Mouse (Mus musculus): ENCODE measurements around the gene Rhox8.
"Not testable (repeated sequence)": the region's sequence is repeated elsewhere in the genome, so short reads cannot be mapped to it uniquely, and the experiment has no call there.

The Rhox8 gene

DNA sequence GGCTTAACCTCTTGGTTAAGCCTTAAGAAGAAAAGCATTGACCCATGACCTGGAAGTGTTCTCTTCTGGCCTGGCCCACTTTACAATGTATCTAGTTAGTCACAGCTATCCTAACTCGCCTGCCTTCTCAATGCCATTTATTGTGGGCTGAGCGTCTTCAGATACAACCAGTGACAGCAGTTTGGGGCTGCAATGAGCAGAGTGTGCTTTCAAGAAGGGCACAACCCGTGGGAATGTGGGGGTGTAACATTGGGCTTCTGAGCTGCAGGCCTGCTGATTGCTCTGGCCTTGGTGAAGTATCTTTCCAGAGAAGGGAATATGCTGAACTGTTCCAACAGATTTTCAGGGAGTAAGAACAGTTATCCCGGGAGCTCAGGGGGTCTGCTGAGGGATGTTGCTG, at the start of gene Rhox8:
Gene Rhox8, minus strand, starts transcription at position 101 of the 400 bp plus-strand sequence.
- no peak for DNase-seq

DNA sequence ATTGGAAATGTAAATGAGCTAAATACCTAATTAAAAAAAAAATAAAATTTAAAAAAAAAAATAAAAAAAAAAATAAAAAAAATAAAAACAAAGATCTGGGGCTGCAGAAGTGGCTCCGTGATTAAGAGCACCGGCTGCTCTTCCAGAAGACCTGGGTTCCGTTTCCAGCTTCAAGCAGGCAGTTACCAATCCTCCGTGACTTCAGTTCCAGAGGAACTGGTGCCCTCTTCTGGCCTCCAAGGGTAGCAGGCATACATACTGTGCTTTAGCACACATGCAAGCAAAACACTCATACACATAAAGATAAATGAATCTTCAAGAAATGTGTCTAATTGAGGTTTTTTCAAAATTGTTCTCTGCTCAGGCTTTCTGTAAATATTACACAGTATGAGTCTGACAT, 37.6 kb upstream of the Rhox8 start:
- no peak for DNase-seq

DNA sequence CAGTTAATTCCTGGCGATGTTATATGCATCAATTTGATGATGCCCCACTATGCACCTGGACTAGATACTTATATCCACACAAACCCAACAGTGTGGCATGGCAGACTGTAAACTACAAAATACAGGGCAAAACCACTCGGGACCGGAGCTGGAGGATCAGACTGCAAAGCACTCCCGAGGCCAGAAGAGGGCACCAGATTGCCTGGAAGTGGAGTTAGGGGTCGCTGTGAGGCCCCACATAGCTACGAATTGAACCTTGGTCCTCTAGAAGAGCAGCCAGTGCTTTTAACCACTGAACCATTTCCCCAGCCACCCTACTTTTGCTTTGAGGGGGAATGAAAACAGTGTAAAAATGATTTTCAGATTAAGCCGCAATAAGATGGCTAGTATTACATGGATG, 29.8 kb upstream of the Rhox8 start:
- no peak for DNase-seq

DNA sequence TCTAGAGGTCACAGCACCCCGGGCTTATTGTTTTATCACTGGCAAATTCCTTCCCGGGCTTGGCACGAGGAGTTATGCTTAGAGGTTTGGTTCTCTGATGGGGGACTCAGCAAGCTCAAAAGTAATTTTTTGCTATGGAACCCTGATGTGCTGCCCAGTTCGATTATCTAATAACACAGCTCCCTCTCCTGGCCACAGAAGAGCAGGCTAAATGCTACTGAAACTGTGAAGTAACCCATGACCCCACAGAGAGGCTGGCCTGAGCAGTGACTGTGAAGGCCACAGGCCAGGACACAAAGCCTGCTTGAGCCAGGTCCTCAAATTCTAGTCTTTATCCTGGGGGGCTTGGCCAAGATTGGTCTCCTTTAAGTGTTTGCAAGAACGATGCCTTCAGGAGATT, 25.0 kb upstream of the Rhox8 start:
- DNase-seq: no peak

DNA sequence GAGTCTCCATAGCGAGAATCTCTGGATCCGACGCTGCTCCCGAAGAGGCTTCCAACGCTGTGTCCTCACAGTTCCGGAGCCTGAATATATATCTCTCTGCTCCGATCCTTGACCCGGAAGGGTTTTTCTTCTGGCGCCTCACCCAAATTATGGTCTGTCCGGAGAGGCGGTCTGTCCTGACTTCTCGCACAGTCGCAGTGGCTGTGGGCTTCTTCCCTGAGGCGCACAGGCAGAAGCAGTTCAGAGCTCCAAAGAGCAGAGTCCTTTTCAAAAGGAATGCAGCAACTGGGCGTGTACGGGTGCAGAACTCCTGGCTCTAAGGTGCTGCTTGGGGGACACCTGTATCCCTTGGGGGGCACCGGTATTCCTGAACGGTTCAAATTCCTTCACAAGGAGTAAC, 22.9 kb upstream of the Rhox8 start, which contains the start of gene Rhox9:
Gene Rhox9, minus strand, starts transcription at position 101 of the 400 bp plus-strand sequence.
- DNase-seq: not testable (repeated sequence)

DNA sequence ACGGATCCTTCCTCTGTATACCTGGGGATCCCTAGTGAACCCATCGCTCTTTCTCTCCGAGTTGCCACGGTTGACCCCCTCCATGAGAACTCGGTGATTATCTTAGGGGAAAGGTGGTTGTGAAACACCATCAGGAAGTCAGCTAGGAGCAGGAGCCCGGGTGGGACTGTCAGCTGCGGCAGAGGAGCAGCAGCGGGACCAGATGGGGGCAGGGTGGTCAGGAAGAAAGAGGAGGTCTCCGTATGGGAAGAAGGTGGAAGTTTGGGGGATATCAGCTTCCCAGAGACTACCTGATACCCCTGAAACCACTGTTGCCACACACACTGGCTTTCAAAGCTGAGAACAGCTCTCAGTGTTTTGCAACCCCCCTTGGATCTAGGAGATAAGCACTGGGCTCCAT, 18.4 kb upstream of the Rhox8 start, which contains the start of gene Rhox7b:
Gene Rhox7b, minus strand, starts transcription at position 101 of the 400 bp plus-strand sequence.
- DNase-seq: not testable (repeated sequence)

DNA sequence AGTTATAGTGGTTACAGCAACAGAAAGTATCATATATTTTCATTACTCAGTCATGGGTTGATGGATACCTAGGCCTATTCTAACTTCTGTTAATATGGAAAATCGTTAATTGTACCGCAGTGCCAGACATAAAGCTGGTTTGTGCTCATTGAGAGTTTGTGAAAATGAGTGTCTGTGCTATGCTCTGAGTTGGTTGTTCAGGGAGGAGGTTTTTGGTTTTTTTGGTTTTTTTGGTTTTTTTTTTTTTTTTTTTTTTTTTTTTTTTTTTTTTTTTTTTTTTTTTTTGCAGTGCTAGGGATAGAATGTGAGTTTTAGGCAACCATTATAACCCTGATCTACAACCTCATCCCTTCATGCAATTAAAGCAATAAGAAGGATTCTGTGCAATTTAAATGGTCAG, 7.1 kb downstream of the Rhox8 start:
- DNase-seq: no peak

DNA sequence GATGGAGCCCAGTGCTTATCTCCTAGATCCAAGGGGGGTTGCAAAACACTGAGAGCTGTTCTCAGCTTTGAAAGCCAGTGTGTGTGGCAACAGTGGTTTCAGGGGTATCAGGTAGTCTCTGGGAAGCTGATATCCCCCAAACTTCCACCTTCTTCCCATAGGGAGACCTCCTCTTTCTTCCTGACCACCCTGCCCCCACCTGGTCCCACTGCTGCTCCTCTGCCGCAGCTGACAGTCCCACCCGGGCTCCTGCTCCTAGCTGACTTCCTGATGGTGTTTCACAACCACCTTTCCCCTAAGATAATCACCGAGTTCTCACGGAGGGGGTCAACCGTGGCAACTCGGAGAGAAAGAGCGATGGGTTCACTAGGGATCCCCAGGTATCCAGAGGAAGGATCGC, 47.4 kb downstream of the Rhox8 start, which contains the start of gene Rhox7a:
Gene Rhox7a, plus strand, starts transcription at position 301 of the 400 bp plus-strand sequence.
- not testable (repeated sequence) for DNase-seq

DNA sequence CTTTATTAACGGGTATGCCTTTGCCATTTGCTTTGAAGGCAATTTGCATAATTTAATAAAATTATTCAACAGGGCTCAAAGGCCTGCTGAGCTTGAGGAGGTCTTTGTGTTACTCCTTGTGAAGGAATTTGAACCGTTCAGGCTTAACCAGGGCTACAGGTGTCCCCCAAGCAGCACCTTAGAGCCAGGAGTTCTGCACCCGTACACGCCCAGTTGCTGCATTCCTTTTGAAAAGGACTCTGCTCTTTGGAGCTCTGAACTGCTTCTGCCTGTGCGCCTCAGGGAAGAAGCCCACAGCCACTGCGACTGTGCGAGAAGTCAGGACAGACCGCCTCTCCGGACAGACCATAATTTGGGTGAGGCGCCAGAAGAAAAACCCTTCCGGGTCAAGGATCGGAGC, 52.1 kb downstream of the Rhox8 start, which contains the start of gene Rhox6:
Gene Rhox6, plus strand, starts transcription at position 301 of the 400 bp plus-strand sequence.
- DNase-seq: not testable (repeated sequence)
